Mouse (Mus musculus) small intestine, adult 2 months (tissue): ENCODE data around the gene Adgre1.

Experiments
- CTCF ChIP-seq: fragments of 200-500 bp; IDR thresholded peaks from 2 replicates; pipeline ENCODE4 v1.5.1; 2012; ENCODE audit warnings: low read depth, mild to moderate bottlenecking, control low read depth, inconsistent platforms, low read length, moderate library complexity, mixed read lengths; ENCODE audit not compliant: insufficient replicate concordance, insufficient read length; ENCODE audit errors: extremely low read depth
- POLR2A ChIP-seq: fragments of 200-500 bp; IDR thresholded peaks from 2 replicates; pipeline ENCODE4 v1.6.1; 2012; ENCODE audit warnings: low read depth, mild to moderate bottlenecking, control low read depth, inconsistent platforms, low read length, moderate library complexity

GRCm38 (mm10) chr17:57330993-57331392 is 27.5 kb upstream of the Adgre1 start:
- TF ChIP-seq CTCF (no peak), POLR2A (no peak)
